Mouse (Mus musculus) neural tube, embryonic 14.5 days (tissue): Measurements from ENCODE around the gene Wdr89. TPM values are rescaled to one million over a fixed set of nuclear protein-coding genes. Genes with fewer than 3 reads are reported as not detected.
"Not testable (repeated sequence)": the region's sequence is repeated elsewhere in the genome, so short reads cannot be mapped to it uniquely, and the experiment has no call there.

Experiments
- ATAC-seq: fragments of 200-750 bp; cut with Nextera tagmentation; 2 replicates; pipeline ENCODE4 v1.8.0; 2017; ENCODE audit warnings: low read depth, mild to moderate bottlenecking, moderate TSS enrichment, moderate library complexity
- H3K27ac ChIP-seq: fragments of 300-500 bp; sonication (generic); 2 replicates; pipeline ENCODE4 v1.5.1; 2014; ENCODE audit warnings: low read depth, mild to moderate bottlenecking, control low read depth, low read length, moderate library complexity, mixed read lengths
- H3K27me3 ChIP-seq: fragments of 300-500 bp; sonication (generic); 2 replicates; pipeline ENCODE4 v1.6.1; 2014; ENCODE audit warnings: low read length; ENCODE audit not compliant: control insufficient read depth, insufficient read depth
- H3K36me3 ChIP-seq: fragments of 300-500 bp; sonication (generic); 2 replicates; pipeline ENCODE4 v1.6.1; 2014; ENCODE audit warnings: low read length, mixed read lengths; ENCODE audit not compliant: control insufficient read depth, insufficient read depth
- H3K4me1 ChIP-seq: fragments of 300-500 bp; sonication (generic); 2 replicates; pipeline ENCODE4 v1.6.1; 2014; ENCODE audit warnings: low read length; ENCODE audit not compliant: control insufficient read depth, insufficient read depth
- H3K4me2 ChIP-seq: fragments of 300-500 bp; sonication (generic); 2 replicates; pipeline ENCODE4 v1.6.1; 2014; ENCODE audit warnings: mild to moderate bottlenecking, low read depth, low read length, control low read depth
- H3K4me3 ChIP-seq: fragments of 300-500 bp; sonication (generic); 2 replicates; pipeline ENCODE4 v1.5.1; 2014; ENCODE audit warnings: low read depth, low read length, control low read depth, mixed read lengths
- H3K9ac ChIP-seq: fragments of 300-500 bp; sonication (generic); replicated peaks from 2 replicates; pipeline ENCODE4 v1.6.1; 2014; ENCODE audit warnings: low read depth, mild to moderate bottlenecking, control low read depth, low read length, mixed read lengths
- H3K9me3 ChIP-seq: fragments of 300-500 bp; sonication (generic); 2 replicates; pipeline ENCODE4 v1.6.1; 2016; ENCODE audit warnings: low read length; ENCODE audit not compliant: control insufficient read depth
- WGBS: fragments of 180-500 bp; shearing (Covaris S2); extraction: QIAGEN DNeasy Blood & Tissue Kit; methylation state at CpG from one replicate; pipeline ENCODE4 v1.1.7; 2014; 5-methylcytosine and 5-hydroxymethylcytosine counted together
- polyA plus RNA-seq: library from polyadenylated mRNA; unstranded; fragments of >200 nt; fragmentation: Nextera tagmentation; extraction: Ambion mirVana; gene quantifications from 2 replicates; pipeline ENCODE4 v1.2.1, GENCODE M21; 2014

Gene Wdr89
- polyA plus RNA-seq, 1 experiment from 2014 or later: 5.3 TPM

- Histone ChIP-seq H3K9me3 (no peaks in the 10 kb centered on the region), H3K4me3 (no peak overlapping the region), H3K27me3 (no peaks in the 10 kb centered on the region), H3K4me1 (no peaks in the 10 kb centered on the region), H3K36me3 (no peaks in the 10 kb centered on the region), H3K27ac (no peak overlapping the region), H3K4me2 (peak overlapping the region; percentile 41), H3K9ac (0 out of 2 replicates have a peak overlapping the region, but pooled peaks have one; percentile 21)
- no peak for ATAC-seq
- 34% methylated on average over 21 of the region's 21 CpGs for WGBS
These were observed 32.1 kb upstream of the Wdr89 start for GRCm38 (mm10) chr12:75701173-75702083.

GRCm38 (mm10) chr12:75698692-75699091, 29.4 kb upstream of the Wdr89 start:
- Histone ChIP-seq H3K4me2 (no peak overlapping the region), H3K27me3 (no peaks in the 10 kb centered on the region), H3K4me3 (no peak overlapping the region), H3K4me1 (no peaks in the 10 kb centered on the region), H3K27ac (no peak overlapping the region), H3K9ac (no peak overlapping the region), H3K9me3 (no peaks in the 10 kb centered on the region), H3K36me3 (no peaks in the 10 kb centered on the region)
- 89% methylated on average over 3 of the region's 3 CpGs for WGBS
- ATAC-seq: no peak

GRCm38 (mm10) chr12:75695845-75696244, 26.5 kb upstream of the Wdr89 start:
- H3K4me2 ChIP-seq, H3K36me3 ChIP-seq, H3K9me3 ChIP-seq, ATAC-seq, H3K27ac ChIP-seq, H3K27me3 ChIP-seq, H3K9ac ChIP-seq, H3K4me1 ChIP-seq, H3K4me3 ChIP-seq: not testable (repeated sequence)
- 95% methylated on average over 1 of the region's 1 CpGs for WGBS

GRCm38 (mm10) chr12:75689003-75689402, 19.7 kb upstream of the Wdr89 start:
- no peaks in the 10 kb centered on the region for H3K27me3 ChIP-seq
- no peak overlapping the region for H3K27ac ChIP-seq
- no peaks in the 10 kb centered on the region for H3K9me3 ChIP-seq
- H3K4me1 ChIP-seq: no peaks in the 10 kb centered on the region
- H3K4me2 ChIP-seq: no peak overlapping the region
- H3K36me3 ChIP-seq: no peaks in the 10 kb centered on the region
- ATAC-seq: no peak
- H3K4me3 ChIP-seq: no peak overlapping the region
- H3K9ac ChIP-seq: no peak overlapping the region
- 90% methylated on average over 2 of the region's 2 CpGs for WGBS

- ATAC-seq: no peak
- 74% methylated on average over 4 of the region's 4 CpGs for WGBS
- Histone ChIP-seq H3K9me3 (no peaks in the 10 kb centered on the region), H3K4me1 (no peaks in the 10 kb centered on the region), H3K4me3 (no peak overlapping the region), H3K9ac (no peak overlapping the region), H3K27me3 (no peaks in the 10 kb centered on the region), H3K4me2 (no peak overlapping the region), H3K27ac (no peak overlapping the region), H3K36me3 (no peaks in the 10 kb centered on the region)
These were observed 18.0 kb upstream of the Wdr89 start for GRCm38 (mm10) chr12:75687314-75687713.

- not testable (repeated sequence) for H3K9me3 ChIP-seq, H3K4me2 ChIP-seq, H3K4me3 ChIP-seq, ATAC-seq, H3K36me3 ChIP-seq, H3K4me1 ChIP-seq, H3K27ac ChIP-seq, H3K27me3 ChIP-seq, H3K9ac ChIP-seq
- WGBS: 90% methylated on average over 4 of the region's 4 CpGs
These were observed 14.7 kb upstream of the Wdr89 start for GRCm38 (mm10) chr12:75684026-75684425.

GRCm38 (mm10) chr12:75683598-75683997, 14.3 kb upstream of the Wdr89 start:
- Histone ChIP-seq H3K4me2 (no peak overlapping the region), H3K4me3 (no peak overlapping the region), H3K9ac (no peak overlapping the region), H3K27ac (no peak overlapping the region), H3K36me3 (no peaks in the 10 kb centered on the region), H3K4me1 (no peaks in the 10 kb centered on the region), H3K9me3 (no peaks in the 10 kb centered on the region), H3K27me3 (no peaks in the 10 kb centered on the region)
- 93% methylated on average over 4 of the region's 4 CpGs for WGBS
- ATAC-seq: no peak

GRCm38 (mm10) chr12:75682842-75683241, 13.5 kb upstream of the Wdr89 start:
- Histone ChIP-seq H3K4me1 (no peaks in the 10 kb centered on the region), H3K9ac (no peak overlapping the region), H3K27ac (no peak overlapping the region), H3K4me2 (no peak overlapping the region), H3K4me3 (no peak overlapping the region), H3K36me3 (no peaks in the 10 kb centered on the region), H3K27me3 (no peaks in the 10 kb centered on the region), H3K9me3 (no peaks in the 10 kb centered on the region)
- ATAC-seq: no peak
- 87% methylated on average over 2 of the region's 2 CpGs for WGBS

- Histone ChIP-seq H3K9me3 (no peaks in the 10 kb centered on the region), H3K4me1 (no peaks in the 10 kb centered on the region), H3K4me2 (no peak overlapping the region), H3K4me3 (no peak overlapping the region), H3K27me3 (no peaks in the 10 kb centered on the region), H3K27ac (no peak overlapping the region), H3K36me3 (no peaks in the 10 kb centered on the region), H3K9ac (no peak overlapping the region)
- ATAC-seq: no peak
- 86% methylated on average over 4 of the region's 4 CpGs for WGBS
These were observed 11.8 kb upstream of the Wdr89 start for GRCm38 (mm10) chr12:75681101-75681500.
